Mouse (Mus musculus): ENCODE measurements around the gene H2-T3. TPM values are rescaled to one million over a fixed set of nuclear protein-coding genes. Genes with fewer than 3 reads are reported as not detected.
A peak's percentile ranks its signal among the peaks of the same experiment; 100 is the strongest.

H2-T3 gene
- total and polyA plus RNA-seq, 3 experiments: not detected

DNA sequence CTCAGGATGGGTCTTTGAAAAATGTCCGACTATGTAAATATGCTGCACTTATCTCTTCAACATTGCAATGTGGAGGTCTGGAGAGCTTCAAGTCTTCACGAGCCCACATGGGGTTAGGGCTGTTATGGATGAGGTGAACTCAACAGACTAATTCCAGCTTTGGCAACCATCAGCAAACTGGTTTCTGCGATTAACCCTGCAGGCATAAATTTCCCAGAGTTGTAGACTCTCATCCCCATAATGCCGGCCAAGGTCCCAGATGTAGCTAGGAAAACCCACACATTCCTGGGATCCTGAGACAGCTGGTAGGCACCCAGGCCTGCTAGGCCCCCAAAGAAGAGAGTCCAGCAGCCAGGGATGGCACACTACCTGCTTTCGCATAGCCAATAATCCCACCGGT is 4.4 kb upstream of the H2-T3 start:
- no peaks in the 10 kb centered on the region for H3K9me3 ChIP-seq (replicated peaks; ENCODE audit: insufficient read depth, low read length)
- no peak overlapping the region for H3K9ac ChIP-seq (ENCODE audit: control insufficient read depth, low read depth, low read length, poor library complexity, severe bottlenecking)
- no peaks in the 10 kb centered on the region for H3K79me2 ChIP-seq (ENCODE audit: control insufficient read depth, insufficient read depth, low read length, poor library complexity)
- no peak overlapping the region for H3K4me3 ChIP-seq (ENCODE audit: control insufficient read depth in 1 of 2, insufficient read depth in 1 of 2, low read depth in 2 of 2, low read length in 2 of 2)
- H3K27ac ChIP-seq (ENCODE audit: control insufficient read depth, low read depth, low read length): no peak overlapping the region
- no peak for TF ChIP-seq CTCF (IDR thresholded peaks at IDR 0.05 in 2 of 3, conservative IDR thresholded peaks at IDR 0.05 in 1 of 3; ENCODE audit: control insufficient read depth in 1 of 3, insufficient read depth in 1 of 3, low read depth in 2 of 3, low read length in 3 of 3, poor library complexity in 1 of 3, severe bottlenecking in 1 of 3)
- no peak for TF ChIP-seq RAD21 (IDR thresholded peaks at IDR 0.05; ENCODE audit: low read depth, low read length)
- TF ChIP-seq TCF12 (IDR thresholded peaks at IDR 0.05; ENCODE audit: low read depth, low read length): no peak
- no peak for TF ChIP-seq HCFC1 (IDR thresholded peaks at IDR 0.05; ENCODE audit: low read depth, low read length)
- TF ChIP-seq TAL1 (IDR thresholded peaks at IDR 0.05; ENCODE audit: low read length): no peak
- no peak for TF ChIP-seq BHLHE40 (IDR thresholded peaks at IDR 0.05; ENCODE audit: borderline replicate concordance, low read depth, low read length)
- no peak for TF ChIP-seq MYC (IDR thresholded peaks at IDR 0.05; ENCODE audit: low read depth, low read length)
- TF ChIP-seq SIN3A (IDR thresholded peaks at IDR 0.05; ENCODE audit: low read length): no peak
- no peak for TF ChIP-seq USF1 (IDR thresholded peaks at IDR 0.05; ENCODE audit: low read depth, low read length)
- no peak for TF ChIP-seq ELF1 (IDR thresholded peaks at IDR 0.05; ENCODE audit: low read depth, low read length)
- TF ChIP-seq MAFK (IDR thresholded peaks at IDR 0.05; ENCODE audit: borderline replicate concordance, low read depth, low read length): no peak
- peaks cover 3 to 10% of the 10 kb centered on the region in 2 experiments for H3K27me3 ChIP-seq (ENCODE audit: control insufficient read depth in 1 of 2, insufficient read depth in 2 of 2, low read length in 2 of 2)
- no peak for DNase-seq (ENCODE audit: low read depth, low spot score)
- H3K36me3 ChIP-seq (ENCODE audit: control insufficient read depth in 1 of 2, insufficient read depth in 2 of 2, low read length in 2 of 2): no peaks in the 10 kb centered on the region
- 0 out of 4 replicates have a peak, but pooled peaks cover 0 to 5% of the 10 kb centered on the region in 2 experiments for H3K4me1 ChIP-seq (ENCODE audit: control insufficient read depth in 1 of 2, insufficient read depth in 2 of 2, low read length in 2 of 2)

DNA sequence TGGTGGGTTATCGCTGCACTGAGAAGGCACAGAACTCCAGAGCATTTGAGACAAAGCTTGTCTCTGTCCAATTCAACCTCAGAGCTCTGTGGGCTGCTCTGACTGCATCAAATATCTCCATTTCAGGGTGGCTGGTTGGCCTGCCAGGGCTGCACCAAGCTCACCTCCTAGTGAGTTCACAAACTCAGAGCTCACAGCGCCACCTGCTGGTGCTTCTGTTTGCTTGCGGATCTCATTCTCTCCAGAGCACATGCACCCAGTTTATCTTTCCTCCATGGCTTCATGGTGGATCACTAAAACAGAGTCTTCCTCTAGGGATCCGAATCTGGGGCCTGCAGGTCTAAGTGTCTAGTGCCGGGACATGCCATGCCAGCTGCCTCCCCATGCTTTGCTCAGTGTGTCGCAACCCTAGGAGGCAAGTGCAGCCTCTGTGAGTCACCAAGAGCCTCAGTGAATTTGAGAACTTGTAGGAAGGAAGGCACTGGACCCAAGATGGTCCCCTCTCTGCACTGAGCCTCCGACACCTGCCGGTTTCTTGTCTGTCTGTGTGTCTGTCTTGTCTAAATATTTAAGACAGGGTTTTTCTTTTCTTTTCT is 3.6 kb upstream of the H2-T3 start:
- Histone ChIP-seq H3K27ac (ENCODE audit: control insufficient read depth, low read depth, low read length) (no peak overlapping the region), H3K79me2 (ENCODE audit: control insufficient read depth, insufficient read depth, low read length, poor library complexity) (no peaks in the 10 kb centered on the region), H3K4me1 (ENCODE audit: control insufficient read depth in 1 of 2, insufficient read depth in 2 of 2, low read length in 2 of 2) (0 out of 4 replicates have a peak, but pooled peaks cover 0 to 5% of the 10 kb centered on the region in 2 experiments), H3K4me3 (ENCODE audit: control insufficient read depth in 1 of 2, insufficient read depth in 1 of 2, low read depth in 2 of 2, low read length in 2 of 2) (no peak overlapping the region), H3K9me3 (replicated peaks; ENCODE audit: insufficient read depth, low read length) (no peaks in the 10 kb centered on the region), H3K27me3 (ENCODE audit: control insufficient read depth in 1 of 2, insufficient read depth in 2 of 2, low read length in 2 of 2) (peaks cover 6 to 15% of the 10 kb centered on the region in 2 experiments), H3K36me3 (ENCODE audit: control insufficient read depth in 1 of 2, insufficient read depth in 2 of 2, low read length in 2 of 2) (no peaks in the 10 kb centered on the region), H3K9ac (ENCODE audit: control insufficient read depth, low read depth, low read length, poor library complexity, severe bottlenecking) (no peak overlapping the region)
- DNase-seq (ENCODE audit: low read depth, low spot score): peak; percentile 85
- TF ChIP-seq NRF1 (IDR thresholded peaks at IDR 0.05; ENCODE audit: insufficient read depth, low read depth, low read length, poor library complexity, severe bottlenecking) (no peak), MAZ (IDR thresholded peaks at IDR 0.05; ENCODE audit: low read depth, low read length) (no peak), KAT2A (conservative IDR thresholded peaks at IDR 0.05; ENCODE audit: low read depth, low read length) (no peak), SMC3 (IDR thresholded peaks at IDR 0.05; ENCODE audit: low read depth, low read length) (peak; percentile 81), POLR2AphosphoS2 (IDR thresholded peaks at IDR 0.05; ENCODE audit: low read length) (no peak), BHLHE40 (IDR thresholded peaks at IDR 0.05; ENCODE audit: borderline replicate concordance, low read depth, low read length) (no peak), RAD21 (IDR thresholded peaks at IDR 0.05; ENCODE audit: low read depth, low read length) (peak; percentile 69), EP300 (IDR thresholded peaks at IDR 0.05; ENCODE audit: low read depth in 1 of 2, low read length in 2 of 2) (no peak), GABPA (IDR thresholded peaks at IDR 0.05; ENCODE audit: low read depth, low read length) (no peak), JUND (IDR thresholded peaks at IDR 0.05; ENCODE audit: low read depth, low read length) (no peak), MEF2A (IDR thresholded peaks at IDR 0.05; ENCODE audit: extremely low read depth, insufficient replicate concordance, low read depth, low read length, poor library complexity, severe bottlenecking) (no peak), HCFC1 (IDR thresholded peaks at IDR 0.05; ENCODE audit: low read depth, low read length) (no peak), MAX (IDR thresholded peaks at IDR 0.05; ENCODE audit: low read length) (no peak), MYC (IDR thresholded peaks at IDR 0.05; ENCODE audit: low read depth, low read length) (peak; percentile 44; the same call in 1 of the 2 replicates), POLR2A (IDR thresholded peaks at IDR 0.05; ENCODE audit: control insufficient read depth in 1 of 2, insufficient read depth in 1 of 2, low read depth in 1 of 2, low read length in 2 of 2, poor library complexity in 1 of 2) (no peak), TCF12 (IDR thresholded peaks at IDR 0.05; ENCODE audit: low read depth, low read length) (no peak), MYB (IDR thresholded peaks at IDR 0.05; ENCODE audit: low read depth, low read length) (no peak), TAL1 (IDR thresholded peaks at IDR 0.05; ENCODE audit: low read length) (no peak), ZC3H11A (IDR thresholded peaks at IDR 0.05; ENCODE audit: low read depth, low read length) (peak; percentile 27; the same call in 1 of the 2 replicates), CTCF (IDR thresholded peaks at IDR 0.05 in 2 of 3, conservative IDR thresholded peaks at IDR 0.05 in 1 of 3; ENCODE audit: control insufficient read depth in 1 of 3, insufficient read depth in 1 of 3, low read depth in 2 of 3, low read length in 3 of 3, poor library complexity in 1 of 3, severe bottlenecking in 1 of 3) (peak; percentile 86 to 93 (median 88)), MAFK (IDR thresholded peaks at IDR 0.05; ENCODE audit: borderline replicate concordance, low read depth, low read length) (no peak), CHD2 (IDR thresholded peaks at IDR 0.05; ENCODE audit: low read length) (no peak), MXI1 (IDR thresholded peaks at IDR 0.05; ENCODE audit: low read depth, low read length) (no peak), NELFE (IDR thresholded peaks at IDR 0.05; ENCODE audit: low read depth, low read length) (no peak), CHD1 (IDR thresholded peaks at IDR 0.05; ENCODE audit: low read depth, low read length) (no peak), ZKSCAN1 (IDR thresholded peaks at IDR 0.05; ENCODE audit: low read depth, low read length) (no peak)

Data from MEL (cell line).